ENCODE assay signal across 8 mouse cellular contexts in the genomic region with DNA sequence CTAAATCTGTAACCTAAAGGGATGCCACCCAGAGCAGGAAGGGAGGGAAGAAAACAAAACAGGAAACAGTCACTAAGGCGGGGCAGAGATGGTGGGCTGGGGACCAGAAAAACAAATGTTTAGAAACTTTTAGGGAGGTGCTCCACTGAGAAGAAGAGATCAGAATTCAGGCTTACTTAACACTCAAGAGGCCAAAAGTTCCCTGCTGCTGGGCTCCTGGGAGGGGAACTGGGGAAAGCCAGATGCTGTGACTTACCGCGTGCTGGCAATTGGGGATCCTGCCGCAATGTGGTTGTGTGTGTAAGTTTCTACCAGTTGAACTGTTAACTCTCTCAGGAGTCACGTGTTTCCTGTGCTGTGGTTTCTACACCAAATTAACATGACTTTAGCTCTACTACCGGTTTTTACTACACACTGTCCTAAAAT. TPM values are rescaled to one million over a fixed set of nuclear protein-coding genes. Genes with fewer than 3 reads are reported as not detected.
DNase-seq lines count a peak whose midpoint lies in the region; ATAC-seq and TF ChIP-seq lines count a peak whose summit lies in the region.

A gene (minus strand): TSS at position 285 of the 426 bp plus-strand sequence.

- no peak for TF ChIP-seq EP300 in heart, adult 2 months (IDR thresholded peaks at IDR 0.05; ENCODE audit: insufficient read depth, low read depth, low read length)

- H3K9ac ChIP-seq in heart, adult 2 months (ENCODE audit: low read depth, low read length) = no peak within 1 kb of the TSS
- no peak within 1 kb of the TSS for H3K9ac ChIP-seq in limb, embryonic 12.5 days (replicated peaks)

- H3K36me3 ChIP-seq in C2C12 (ENCODE audit: control insufficient read depth, insufficient read depth) = no peaks in the 10 kb centered on the region
- H3K36me3 ChIP-seq in heart, adult 2 months (ENCODE audit: control insufficient read depth, insufficient read depth, low read length) = peaks cover 6% of the 10 kb centered on the region
- H3K36me3 ChIP-seq in limb, embryonic 12.5 days = no peaks in the 10 kb centered on the region
- H3K36me3 ChIP-seq in myocyte (ENCODE audit: control insufficient read depth, insufficient read depth) = no peaks in the 10 kb centered on the region

- DNase-seq in ZHBTc4 (ENCODE audit: low read depth, low spot score) = peak; percentile 15
- peak in 1 of 2 experiments; percentile 58 for DNase-seq in heart, adult 2 months
- no peak for DNase-seq in Muller cell, postnatal 12 days (ENCODE audit: inconsistent ontology term)
- no peak for DNase-seq in ovary, postnatal 14 days (ENCODE audit: low spot score)
- DNase-seq in retina, postnatal 1 day = no peak

- peaks cover 29% of the 10 kb centered on the region for H3K4me1 ChIP-seq in heart, adult 2 months (ENCODE audit: control insufficient read depth, insufficient read depth, low read length)
- H3K4me1 ChIP-seq in limb, embryonic 12.5 days (replicated peaks) = peaks cover 9% of the 10 kb centered on the region; the same call in 1 of the 2 replicates

- H3K27me3 ChIP-seq in C2C12 (ENCODE audit: control insufficient read depth, insufficient read depth, insufficient read length) = no peaks in the 10 kb centered on the region
- H3K27me3 ChIP-seq in heart, adult 2 months (ENCODE audit: control insufficient read depth, insufficient read depth, low read length) = no peaks in the 10 kb centered on the region
- H3K27me3 ChIP-seq in limb, embryonic 12.5 days = no peaks in the 10 kb centered on the region
- H3K27me3 ChIP-seq in myocyte (ENCODE audit: control insufficient read depth, insufficient read depth, insufficient read length) = no peaks in the 10 kb centered on the region

- no peak for TF ChIP-seq POLR2A in heart, adult 2 months (IDR thresholded peaks at IDR 0.05; ENCODE audit: insufficient read depth, low read depth, low read length)
- no peak for TF ChIP-seq POLR2A in myocyte (IDR thresholded peaks at IDR 0.05; ENCODE audit: insufficient read length, low read depth)

- 26% methylated on average over 6 of the region's 6 CpGs for WGBS in heart, adult 2 months
- 78% methylated on average over 6 of the region's 6 CpGs for WGBS in limb, embryonic 12.5 days

- ATAC-seq in limb, embryonic 12.5 days (ENCODE audit: insufficient number of reproducible peaks, insufficient read depth, low FRiP score, low TSS enrichment, low read depth) = no peak

- H3K79me3 ChIP-seq in C2C12 (ENCODE audit: low read depth) = no peaks in the 10 kb centered on the region

- no peaks in the 10 kb centered on the region for H3K79me2 ChIP-seq in C2C12 (ENCODE audit: control insufficient read depth, insufficient read depth)
- H3K79me2 ChIP-seq in heart, adult 2 months (replicated peaks; ENCODE audit: control insufficient read depth, insufficient read depth, low read length) = no peaks in the 10 kb centered on the region
- no peaks in the 10 kb centered on the region for H3K79me2 ChIP-seq in myocyte (ENCODE audit: control insufficient read depth, insufficient read depth)

- H3K9me3 ChIP-seq in limb, embryonic 12.5 days = no peaks in the 10 kb centered on the region

- peak within 1 kb of the TSS; percentile 59 for H3K27ac ChIP-seq in heart, adult 2 months
- no peak within 1 kb of the TSS for H3K27ac ChIP-seq in limb, embryonic 12.5 days

- no peak within 1 kb of the TSS for H3K4me3 ChIP-seq in C2C12 (ENCODE audit: insufficient read depth, poor library complexity, severe bottlenecking)
- no peak within 1 kb of the TSS for H3K4me3 ChIP-seq in heart, adult 2 months
- no peak within 1 kb of the TSS for H3K4me3 ChIP-seq in limb, embryonic 12.5 days (replicated peaks)
- H3K4me3 ChIP-seq in myocyte = no peak within 1 kb of the TSS

- H3K4me2 ChIP-seq in limb, embryonic 12.5 days = no peak within 1 kb of the TSS
- peak within 1 kb of the TSS; percentile 45 for H3K4me2 ChIP-seq in myocyte (ENCODE audit: low read depth)

- intact Hi-C loops in heart, adult 2 months (cut with DNase I) = loop anchor here (10.0 kb wide), 1 partner anchor 443 kb away; no protein-coding TSS in a partner anchor

- H3ac ChIP-seq in C2C12 (ENCODE audit: control insufficient read depth, insufficient read length, low read depth) = no peak within 1 kb of the TSS
- no peak within 1 kb of the TSS for H3ac ChIP-seq in myocyte (ENCODE audit: control insufficient read depth, insufficient read length)

- no peak for TF ChIP-seq CTCF in C2C12 (IDR thresholded peaks at IDR 0.05; ENCODE audit: control insufficient read depth, insufficient read depth, insufficient read length)
- no peak for TF ChIP-seq CTCF in heart, adult 2 months (IDR thresholded peaks at IDR 0.05)

TF ChIP-seq in C2C12, 6 proteins besides CTCF, POLR2A, EP300 and RAD21:
- TF ChIP-seq MYOG (IDR thresholded peaks at IDR 0.05; ENCODE audit: control insufficient read depth, extremely low read depth, insufficient read length) (no peak), USF1 (IDR thresholded peaks at IDR 0.05; ENCODE audit: low read depth) (peak; percentile 18)

TF ChIP-seq in myocyte, 11 proteins besides CTCF, POLR2A, EP300 and RAD21:
- TF ChIP-seq TCF3 (IDR thresholded peaks at IDR 0.05; ENCODE audit: insufficient read length, low read depth) (no peak), E2F4 (IDR thresholded peaks at IDR 0.05; ENCODE audit: insufficient read depth) (no peak), SRF (IDR thresholded peaks at IDR 0.05; ENCODE audit: control insufficient read depth, insufficient read length, low read depth) (no peak), MYOD1 (IDR thresholded peaks at IDR 0.05; ENCODE audit: control insufficient read depth in 1 of 3, insufficient read length in 2 of 3, low read depth in 2 of 3) (no peak), POLR2AphosphoS2 (IDR thresholded peaks at IDR 0.05; ENCODE audit: insufficient read length, low read depth) (no peak), REST (IDR thresholded peaks at IDR 0.05; ENCODE audit: insufficient read depth, insufficient read length) (no peak)
TF ChIP-seq in myocyte: peak in this region for 0.

RNA-seq across cellular contexts. Expression of the gene that starts here (rescaled TPM):
- not detected for polyA plus RNA-seq in C2C12 (2012; fragmentation: generic; extraction: Trizol)
- total RNA-seq in heart, adult 2 months (2021) = 10 to 100 TPM; 22.0 to 22.4 TPM
- 46.8 and 60.4 TPM in 2 replicates for polyA plus RNA-seq in heart, adult 2 months (2012; rRNA removed)
- 17.8 and 27.9 TPM in 2 replicates for polyA plus RNA-seq in limb, embryonic 12.5 days (2016; fragmentation: Nextera tagmentation; extraction: Ambion mirVana)
- not detected for polyA plus RNA-seq in myocyte (2012; fragmentation: generic; extraction: Trizol)

Comparison
In these comparisons a context has a peak if more than half of its experiments do, and no peak if none do; other contexts are left out.
1. RNA of the gene that starts here (polyA plus RNA-seq): 46.8 to 60.4 TPM in heart, adult 2 months and 17.8 to 27.9 TPM in limb, embryonic 12.5 days; not detected in myocyte (single experiment) and not detected in C2C12 (single experiment); every median in the first group is over 10 times any median in the second.